Mouse (Mus musculus) G1E-ER4 (cell line): ENCODE data around the gene Mpzl1. TPM values are rescaled to one million over a fixed set of nuclear protein-coding genes. Genes with fewer than 3 reads are reported as not detected.

Experiments used
- GATA1 ChIP-seq: IDR thresholded peaks from one replicate; pipeline ENCODE4 v1.8.0; 2012; ENCODE audit warnings: low read length, inconsistent platforms
- polyA plus RNA-seq: library from polyadenylated mRNA; stranded (reverse); fragments of >175 nt; gene quantifications from 2 replicates; pipeline ENCODE4 v1.2.3, GENCODE M21; 2012

Gene Mpzl1
- polyA plus RNA-seq, 1 experiment, result 8.3 TPM

DNA sequence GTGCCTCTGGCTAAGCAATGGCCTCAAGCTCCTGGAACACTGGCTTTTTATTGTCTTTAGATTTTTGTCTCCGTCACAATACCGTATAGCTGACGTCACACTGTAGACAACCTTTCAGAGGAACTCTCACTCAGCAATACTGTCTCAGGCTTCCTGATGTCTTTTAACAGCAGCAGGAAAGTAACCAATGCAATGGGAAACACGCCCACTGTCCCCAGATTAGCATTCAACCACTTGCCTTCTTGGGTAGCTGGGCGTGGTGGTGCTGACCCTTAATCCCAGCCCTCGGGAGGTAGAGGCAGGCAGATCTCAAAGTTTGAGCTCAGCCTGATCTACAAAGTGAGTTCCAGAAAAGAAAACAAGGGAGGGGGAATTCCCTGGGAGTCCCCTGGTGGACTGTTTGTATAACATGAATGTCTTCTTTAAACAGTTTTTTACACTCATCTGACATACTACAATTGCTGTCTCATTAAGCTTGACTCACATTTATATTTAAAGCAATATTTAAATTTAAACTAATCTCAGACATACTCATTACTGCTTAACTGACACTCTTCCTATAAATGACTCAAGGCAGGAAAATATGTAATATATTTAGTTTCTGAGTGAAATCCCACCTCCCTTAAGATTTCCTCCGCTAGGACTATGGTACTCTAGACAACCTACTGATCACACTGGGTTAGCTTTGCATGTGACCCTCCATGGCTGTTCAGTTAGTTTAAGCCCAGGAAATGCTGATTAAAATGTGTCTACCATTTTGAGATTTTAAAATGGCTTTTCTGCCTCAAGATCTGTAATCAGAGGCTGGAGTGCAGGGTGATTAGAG, 24.6 kb downstream of the Mpzl1 start:
- TF ChIP-seq GATA1, result no peak

DNA sequence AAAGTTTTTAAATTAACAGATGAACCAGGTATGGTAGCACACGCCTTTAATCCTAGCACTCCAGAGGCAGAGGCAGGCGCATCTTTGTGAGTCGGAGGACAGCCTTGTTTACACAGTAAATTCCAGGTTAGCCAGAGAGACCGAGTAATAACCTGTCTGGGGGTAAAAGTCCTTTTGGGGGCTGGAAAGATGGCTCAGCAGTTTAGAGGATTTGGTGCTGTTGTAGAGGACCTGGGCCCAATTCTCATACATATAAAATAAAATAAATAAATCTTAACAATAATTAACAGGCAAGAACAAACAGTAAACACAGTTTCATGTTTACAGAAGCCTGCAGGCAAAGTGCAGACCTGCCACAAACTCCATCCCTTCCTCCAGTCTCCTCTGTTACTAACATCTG, 25.4 kb downstream of the Mpzl1 start:
- no peak for TF ChIP-seq GATA1

DNA sequence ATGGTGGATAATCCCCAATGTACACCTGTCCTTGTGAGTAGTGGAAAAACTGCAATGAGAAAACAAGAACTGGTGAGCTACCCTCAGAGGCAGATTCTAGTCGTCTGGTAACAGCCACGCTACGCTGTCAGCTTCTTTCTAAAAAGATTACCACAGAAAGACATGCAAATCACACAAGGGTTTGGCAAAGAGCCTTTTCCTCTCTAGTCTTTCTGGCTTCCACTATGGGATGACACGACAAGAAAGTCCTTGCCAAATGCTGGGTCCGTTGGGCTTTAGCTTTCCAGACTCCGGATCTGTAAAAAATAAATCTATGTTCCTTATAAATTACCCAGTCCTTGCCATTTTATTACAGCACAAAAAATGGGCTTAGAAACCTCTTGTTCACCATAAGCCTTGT, 28.6 kb downstream of the Mpzl1 start:
- TF ChIP-seq GATA1, result no peak

DNA sequence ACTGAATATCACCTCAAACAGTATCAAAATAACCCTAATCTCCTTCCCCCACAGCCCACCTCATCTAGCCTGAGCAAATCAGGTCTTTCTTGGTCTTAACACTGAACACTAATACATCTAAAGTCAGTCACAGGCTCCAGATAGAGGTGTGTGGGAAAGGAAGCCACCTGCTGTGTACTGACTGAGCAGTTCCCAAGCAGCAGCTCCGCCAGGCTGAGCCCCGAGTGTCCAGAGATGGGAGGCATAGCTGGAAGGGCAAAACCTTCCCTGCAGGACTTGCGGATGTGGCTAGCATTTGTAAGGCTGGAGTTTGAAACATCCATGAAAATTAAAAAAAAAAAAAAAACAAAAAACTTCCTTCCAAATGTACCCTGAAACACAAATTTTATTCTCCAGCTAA, 29.2 kb downstream of the Mpzl1 start:
- no peak for TF ChIP-seq GATA1

DNA sequence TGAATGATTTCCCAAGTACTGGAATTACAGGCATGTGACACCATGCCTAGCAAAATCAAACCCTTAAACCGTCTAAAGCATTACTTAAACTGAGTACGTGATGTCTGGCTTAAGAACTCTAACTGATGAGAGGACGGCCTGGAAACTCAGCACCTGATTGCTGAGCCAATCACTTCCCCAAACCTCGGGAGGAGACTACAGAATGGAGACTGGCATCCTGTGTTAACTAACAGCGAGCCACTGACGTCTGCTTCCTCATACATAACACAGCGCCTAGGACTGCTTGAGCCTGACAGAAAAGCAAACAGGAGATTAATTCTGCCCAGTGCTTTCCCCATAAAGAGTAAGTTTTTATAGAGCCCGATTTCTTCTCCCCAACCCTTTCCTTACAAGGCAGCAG, 30.1 kb downstream of the Mpzl1 start:
- TF ChIP-seq GATA1, result no peak

DNA sequence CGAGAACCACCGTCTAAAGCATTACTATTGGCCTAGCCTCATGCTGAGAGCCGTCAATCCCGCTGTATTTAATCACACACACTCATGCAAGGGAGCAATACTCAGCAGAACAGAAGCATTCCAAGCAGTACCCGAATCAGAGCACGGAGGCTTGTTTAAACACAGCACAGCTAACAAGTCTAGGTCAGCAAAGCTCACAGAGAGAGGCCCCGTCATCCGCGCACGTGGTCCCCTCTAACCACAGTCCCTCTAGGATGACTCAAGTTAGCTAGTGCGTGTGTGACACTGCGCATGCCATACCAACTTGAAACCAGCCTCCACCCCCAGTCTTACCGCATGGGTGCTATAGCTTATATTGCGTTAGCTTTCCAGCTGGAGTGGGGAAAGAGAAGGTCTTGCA, 31.1 kb downstream of the Mpzl1 start:
- TF ChIP-seq GATA1, result no peak

DNA sequence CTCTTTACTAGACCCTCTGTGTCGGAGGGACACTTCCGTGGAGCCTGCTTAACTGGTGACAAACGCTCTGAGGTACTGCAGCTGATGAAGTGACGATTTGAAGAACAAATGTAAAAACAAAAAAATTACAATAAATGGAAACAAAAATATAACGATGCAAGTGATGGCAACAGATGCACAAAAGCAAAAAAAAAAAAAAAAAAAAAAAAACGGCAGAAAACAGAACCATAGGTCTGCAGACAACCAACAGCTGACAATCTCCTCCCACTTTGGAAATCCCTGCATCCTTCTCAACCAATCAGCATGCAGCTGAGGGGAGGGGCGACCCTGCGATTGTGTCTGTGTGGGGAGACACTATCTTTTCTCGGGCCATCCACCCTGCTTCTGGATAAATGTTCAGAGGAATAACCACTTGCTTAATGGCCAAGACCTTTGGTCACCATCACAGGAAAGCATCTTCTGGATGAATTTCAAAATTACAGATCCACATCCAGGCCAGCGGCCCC, 32.5 kb downstream of the Mpzl1 start:
- TF ChIP-seq GATA1, result no peak

DNA sequence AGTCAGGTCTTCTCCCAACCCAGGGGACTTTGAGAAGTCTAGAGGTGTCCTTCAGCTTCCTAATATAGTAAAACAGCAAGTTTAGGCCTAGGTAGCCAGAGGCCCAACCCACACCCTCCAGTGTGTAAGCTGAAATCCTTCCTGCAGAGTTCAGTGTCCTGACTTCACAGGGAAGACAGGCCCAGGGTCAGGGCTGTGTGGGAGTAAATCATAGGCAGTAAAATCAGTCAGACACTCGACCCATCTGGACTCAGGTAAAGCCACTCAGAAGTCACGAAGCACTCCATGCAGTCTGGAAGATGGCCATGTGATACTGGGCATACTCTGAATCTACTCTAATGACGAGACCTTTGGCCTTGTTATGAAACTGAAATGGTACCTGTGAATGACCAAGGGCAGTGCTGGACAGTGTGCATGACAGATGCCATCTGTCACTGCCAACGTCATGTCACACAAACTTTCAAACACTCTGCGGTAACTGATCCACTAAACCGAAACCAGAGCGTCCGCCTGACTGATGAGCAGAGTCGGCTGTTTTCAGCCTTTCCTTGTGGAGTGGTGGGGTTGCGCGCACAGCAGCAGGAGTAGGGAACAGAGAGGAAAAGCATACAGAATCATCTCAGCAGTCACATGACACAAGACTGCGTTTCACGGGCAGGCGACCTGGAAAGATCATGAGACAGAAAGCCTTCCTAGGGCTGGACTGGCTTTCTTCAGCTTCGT, 39.5 kb downstream of the Mpzl1 start:
- TF ChIP-seq GATA1, result no peak

DNA sequence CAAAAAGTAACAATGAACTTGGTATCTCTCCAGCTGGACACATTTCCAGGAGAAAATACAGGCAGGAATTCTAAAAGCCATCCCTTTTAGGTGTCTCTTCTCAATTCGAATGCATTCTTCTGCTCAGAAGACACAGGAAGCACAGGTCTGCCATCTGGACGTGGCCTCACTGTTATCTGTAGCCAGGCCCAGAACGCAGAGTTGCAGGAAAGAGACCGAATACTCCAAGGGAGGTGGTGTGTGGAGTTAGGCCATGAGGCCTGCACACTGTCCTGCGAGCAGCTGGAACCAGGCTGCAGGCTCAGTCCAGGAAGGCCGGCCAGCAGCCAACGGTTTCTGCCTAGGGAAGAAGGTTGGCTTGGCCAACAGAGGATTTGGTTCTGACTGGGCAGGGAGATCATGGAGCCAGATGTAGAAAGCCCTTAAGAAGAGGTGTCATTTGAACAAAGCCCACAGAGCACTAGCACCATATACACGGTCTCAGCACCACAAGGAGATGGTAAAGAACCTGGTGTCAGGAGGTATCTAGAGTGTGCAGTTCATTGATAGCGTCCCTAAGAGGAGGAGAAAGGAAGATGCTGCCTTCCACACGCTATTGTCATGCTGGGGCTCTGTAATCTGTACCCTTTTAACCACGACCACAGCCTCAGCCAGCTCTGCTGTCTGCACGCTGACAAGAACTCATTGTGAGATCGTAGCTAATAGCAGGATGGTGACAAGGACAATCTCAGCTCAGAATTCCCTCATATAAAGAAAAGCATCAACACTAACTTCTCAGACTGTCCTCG, 41.8 kb downstream of the Mpzl1 start:
- no peak for TF ChIP-seq GATA1

DNA sequence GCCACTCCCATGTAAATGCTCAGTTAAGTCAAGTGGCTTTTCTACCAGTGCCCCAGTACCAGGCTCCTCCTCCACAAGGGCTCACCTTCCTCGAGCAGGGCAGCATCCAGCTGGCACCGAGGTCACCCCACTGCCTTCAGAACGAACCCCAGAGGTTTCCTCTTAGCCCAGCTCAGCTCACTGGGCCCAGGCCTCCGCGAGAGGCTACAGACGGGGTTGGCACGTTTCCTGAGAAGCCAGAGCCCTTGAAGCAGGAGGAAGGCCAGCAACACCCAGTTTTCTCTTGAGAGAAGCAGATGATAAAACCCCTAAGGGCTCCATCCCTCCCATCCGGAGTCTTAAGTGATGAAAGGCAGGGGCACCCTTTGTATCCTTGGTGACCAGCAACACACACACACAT, 43.6 kb downstream of the Mpzl1 start:
- no peak for TF ChIP-seq GATA1

DNA sequence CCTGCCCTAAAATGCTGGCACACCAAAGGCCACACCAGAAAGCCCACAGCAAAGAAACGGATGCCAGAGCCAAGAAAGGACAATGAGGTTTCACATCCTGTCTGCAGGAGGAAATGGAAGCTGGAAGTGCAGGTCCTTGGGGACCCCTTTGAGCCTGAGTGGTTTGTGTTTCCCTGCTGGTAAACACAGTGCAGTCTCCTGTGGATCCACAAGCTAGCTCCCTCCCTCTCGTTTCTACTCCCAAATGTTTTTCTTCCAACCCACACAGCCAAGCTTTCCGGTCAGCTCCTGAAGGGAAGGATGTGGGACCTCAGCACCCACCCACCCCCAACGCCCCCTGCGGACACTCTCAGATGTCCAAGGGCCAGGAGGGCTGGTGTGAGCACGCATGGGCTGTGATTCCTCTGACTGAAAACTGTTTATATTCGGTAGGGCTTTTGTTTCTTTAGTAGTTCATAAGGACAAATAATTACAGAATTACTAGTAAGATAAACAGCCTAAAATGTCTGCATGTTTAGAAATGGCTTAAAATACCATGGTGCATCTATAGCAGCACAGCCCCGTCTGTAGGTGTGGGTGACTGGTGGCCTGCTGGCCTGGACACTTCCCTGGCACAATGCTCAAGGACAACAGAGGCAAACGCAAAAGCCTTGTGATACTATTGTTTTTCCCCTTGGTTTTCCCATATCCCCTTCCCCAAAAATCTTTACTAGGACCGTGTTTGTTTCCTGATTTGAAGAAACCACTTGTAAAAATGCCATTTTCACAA, 44.9 kb downstream of the Mpzl1 start:
- TF ChIP-seq GATA1, result no peak

DNA sequence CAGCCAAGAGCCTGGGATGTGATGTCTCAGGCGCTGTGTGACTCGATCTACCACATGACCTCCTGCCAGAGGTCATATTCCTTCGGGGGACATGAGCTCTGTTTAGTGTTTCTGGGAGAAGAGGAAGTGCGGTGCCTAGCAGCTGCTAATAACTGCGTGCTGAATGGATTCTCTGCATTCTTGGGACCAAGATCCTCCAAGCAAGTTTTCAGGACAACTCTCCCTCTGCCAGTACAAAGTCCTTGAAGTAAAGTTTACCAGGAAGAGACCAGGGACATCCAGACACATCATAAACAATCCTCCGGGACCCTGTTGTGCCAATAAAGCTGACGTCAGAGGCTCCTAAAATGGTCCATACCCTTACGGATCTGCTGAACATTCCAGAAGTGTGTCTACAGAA, 46.5 kb downstream of the Mpzl1 start:
- no peak for TF ChIP-seq GATA1

DNA sequence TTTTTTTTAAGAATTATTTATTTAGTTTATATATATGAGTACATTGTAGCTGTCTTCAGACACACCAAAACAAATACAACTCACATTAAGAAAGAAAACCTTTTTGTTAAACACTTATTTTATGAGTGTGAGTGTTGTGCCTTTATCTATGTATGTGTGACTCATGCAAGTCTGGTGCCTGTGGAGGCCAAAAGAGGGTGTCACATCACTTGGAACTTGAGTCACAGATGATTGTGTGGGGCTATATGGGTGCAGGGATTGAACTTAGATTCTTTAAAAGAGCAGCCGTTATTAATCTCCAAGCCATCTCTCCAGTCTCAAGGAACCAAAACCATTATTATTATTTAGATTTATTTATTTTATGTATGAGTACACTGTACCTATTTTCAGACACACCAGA, 48.0 kb downstream of the Mpzl1 start:
- TF ChIP-seq GATA1, result no peak

DNA sequence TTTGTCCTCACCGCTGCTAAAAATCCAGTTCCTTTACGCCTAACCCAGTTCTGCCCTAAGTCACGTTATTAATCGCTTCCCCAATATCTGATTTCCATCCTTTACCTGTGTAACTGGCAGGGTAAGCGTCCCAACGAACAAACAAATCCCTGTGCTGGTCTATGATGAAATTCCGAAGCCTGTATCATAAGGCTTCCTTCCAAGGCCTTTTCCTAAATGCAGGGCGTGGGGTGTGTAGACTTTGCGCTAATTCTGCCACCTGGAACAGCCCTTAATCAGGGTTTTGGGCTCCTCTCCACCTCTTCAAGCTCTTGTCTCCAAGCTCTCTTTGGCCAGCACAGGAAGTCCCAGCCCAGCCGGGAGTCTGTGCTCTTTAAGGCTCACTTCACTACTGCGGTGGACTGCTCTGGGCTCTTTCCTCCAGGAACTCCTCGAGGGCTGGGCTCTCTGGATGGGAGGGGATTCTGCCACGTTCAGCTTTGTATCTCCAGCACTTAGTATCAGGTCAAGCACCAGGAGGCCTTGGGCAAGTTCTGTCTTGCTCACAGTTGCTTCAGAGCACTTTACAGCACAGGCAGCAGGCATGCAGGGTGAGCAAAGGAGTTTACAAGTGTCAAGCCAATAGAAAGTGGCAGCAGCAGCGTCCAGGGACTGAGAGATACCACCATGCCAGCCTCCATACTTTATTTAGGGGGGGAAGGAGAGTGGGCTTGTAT, 48.8 kb downstream of the Mpzl1 start:
- TF ChIP-seq GATA1, result no peak
